Mouse (Mus musculus) left cerebral cortex, postnatal 25 days (tissue): ENCODE measurements at regions not wholly inside any gene's neighbourhood (a gene's known extent, or its start where the extent isn't known, plus 50 kb on each side); places are given as distances from the start of the nearest gene placed in this dataset.

Source experiments
- DNase-seq, 2 experiments: peaks; one replicate each; pipeline ENCODE4 v3.0.0; 2022; ENCODE audit warnings: low spot score in 2 of 2, mixed read lengths in 1 of 2
- intact Hi-C: fragments of 180-260 bp; cut with DNase I; formaldehyde crosslinking; loops from one replicate; pipeline ENCODE4 v1.15.1; 2025

GRCm38 (mm10) chr8:42973619-42974539 lies 167.4 kb downstream of the Triml1 start:
- intact Hi-C loops = no loop called here
- no peak for DNase-seq

- intact Hi-C loops = no loop called here
- DNase-seq = no peak
These were observed 168.7 kb downstream of the Triml1 start for GRCm38 (mm10) chr8:42972545-42972944.

GRCm38 (mm10) chr8:42967862-42968395 lies 173.4 kb downstream of the Triml1 start:
- DNase-seq = no peak
- intact Hi-C loops = no loop called here

- intact Hi-C loops = no loop called here
- no peak for DNase-seq
These were observed 176.8 kb downstream of the Triml1 start for GRCm38 (mm10) chr8:42964507-42964906.

GRCm38 (mm10) chr8:42958052-42958805 lies 183.1 kb downstream of the Triml1 start:
- intact Hi-C loops = no loop called here
- DNase-seq = peak; percentile 6 to 59

- DNase-seq = no peak
- intact Hi-C loops = no loop called here
These were observed 208.7 kb downstream of the Triml1 start for GRCm38 (mm10) chr8:42932609-42933008.

- intact Hi-C loops = no loop called here
- DNase-seq = peak in 1 of 2 experiments; percentile 51
These were observed 249.6 kb downstream of the Triml1 start for GRCm38 (mm10) chr8:42891658-42892057.

- DNase-seq = peak; percentile 4 to 58
- intact Hi-C loops = loop anchor here (5.0 kb wide), 1 partner anchor 944 kb away; no protein-coding TSS in a partner anchor
These were observed 254.8 kb downstream of the Triml1 start for GRCm38 (mm10) chr8:42886516-42886915.

GRCm38 (mm10) chr8:42870262-42870661 lies 271.0 kb downstream of the Triml1 start:
- intact Hi-C loops = no loop called here
- no peak for DNase-seq
